Mouse (Mus musculus): ENCODE results near the gene Tmed10.

DNA sequence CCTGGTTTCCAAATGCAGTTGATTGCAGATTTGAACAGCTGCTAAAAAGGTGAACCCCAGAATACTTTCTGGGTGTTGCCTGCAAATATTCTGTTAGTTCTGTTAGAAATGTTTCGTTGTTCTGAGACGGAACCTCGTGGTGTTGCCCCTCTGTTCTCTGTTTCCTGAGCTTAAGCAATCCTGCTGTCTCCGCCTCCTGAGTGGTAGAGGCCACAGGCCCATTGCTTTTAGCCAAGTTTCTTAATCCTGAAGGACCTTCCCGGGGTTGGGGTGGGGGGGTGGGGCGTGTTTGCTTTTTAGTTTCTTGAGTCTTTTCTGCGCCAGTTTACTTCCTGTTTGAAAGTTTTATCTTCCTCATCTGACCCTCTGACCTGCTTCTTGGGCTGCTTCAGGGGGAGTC is 19.3 kb upstream of the Tmed10 start:
- no peak for TF ChIP-seq POLR2A (IDR thresholded peaks at IDR 0.05; ENCODE audit: borderline replicate concordance, extremely low read depth, low read depth, low read length)
- TF ChIP-seq CTCF (IDR thresholded peaks at IDR 0.05; ENCODE audit: insufficient read depth, low read length): no peak

Measured in lung, adult 2 months (tissue).